Mouse (Mus musculus): ENCODE results near the gene Atg4b. TPM values are rescaled to one million over a fixed set of nuclear protein-coding genes. Genes with fewer than 3 reads are reported as not detected.
"Not testable (repeated sequence)": the region's sequence is repeated elsewhere in the genome, so short reads cannot be mapped to it uniquely, and the experiment has no call there.

Gene Atg4b
- polyA plus RNA-seq, 1 experiment from 2014 or later: 86.5 TPM

- Histone ChIP-seq H3K36me3 (no peaks in the 10 kb centered on the region), H3K27me3 (no peaks in the 10 kb centered on the region), H3K4me3 (replicated peaks) (no peak overlapping the region), H3K27ac (no peak overlapping the region), H3K4me2 (no peak overlapping the region), H3K9me3 (replicated peaks) (no peaks in the 10 kb centered on the region), H3K4me1 (peaks cover 22% of the 10 kb centered on the region), H3K9ac (no peak overlapping the region)
- 92% methylated on average over 1 of the region's 1 CpGs for WGBS
- ATAC-seq (replicated peaks; ENCODE audit: low FRiP score): no peak
Observed at GRCm38 (mm10) chr1:93760076-93760475, 8.8 kb downstream of the Atg4b start.

- not testable (repeated sequence) for H3K27me3 ChIP-seq; H3K9me3 ChIP-seq (replicated peaks); H3K4me1 ChIP-seq; H3K27ac ChIP-seq; H3K4me3 ChIP-seq (replicated peaks); ATAC-seq (replicated peaks; ENCODE audit: low FRiP score); H3K4me2 ChIP-seq; H3K9ac ChIP-seq; H3K36me3 ChIP-seq
- 86% methylated on average over 3 of the region's 3 CpGs for WGBS
Observed at GRCm38 (mm10) chr1:93763531-93763930, 12.2 kb downstream of the Atg4b start.

GRCm38 (mm10) chr1:93764871-93765591 is 13.7 kb downstream of the Atg4b start:
- ATAC-seq (replicated peaks; ENCODE audit: low FRiP score): no peak
- 90% methylated on average over 9 of the region's 9 CpGs for WGBS

GRCm38 (mm10) chr1:93767600-93767999 is 16.3 kb downstream of the Atg4b start:
- peaks cover 33% of the 10 kb centered on the region for H3K36me3 ChIP-seq
- H3K9ac ChIP-seq: no peak overlapping the region
- 54% methylated on average over 6 of the region's 6 CpGs for WGBS
- H3K4me2 ChIP-seq: no peak overlapping the region; the same call in 1 of the 2 replicates
- ATAC-seq (replicated peaks; ENCODE audit: low FRiP score): peak; percentile 66
- no peak overlapping the region for H3K4me3 ChIP-seq (replicated peaks)
- H3K4me1 ChIP-seq: no peaks in the 10 kb centered on the region
- H3K27ac ChIP-seq: no peak overlapping the region
- H3K9me3 ChIP-seq (replicated peaks): no peaks in the 10 kb centered on the region
- no peaks in the 10 kb centered on the region for H3K27me3 ChIP-seq

More at GRCm38 (mm10) chr1:93764871-93765591, 13.7 kb downstream of the Atg4b start:
- Histone ChIP-seq H3K9ac (no peak overlapping the region), H3K9me3 (replicated peaks) (no peaks in the 10 kb centered on the region), H3K27ac (no peak overlapping the region), H3K4me2 (no peak overlapping the region), H3K36me3 (peaks cover 20% of the 10 kb centered on the region), H3K4me3 (replicated peaks) (no peak overlapping the region), H3K4me1 (no peaks in the 10 kb centered on the region), H3K27me3 (no peaks in the 10 kb centered on the region)

GRCm38 (mm10) chr1:93769901-93770300 is 18.6 kb downstream of the Atg4b start:
- WGBS: 98% methylated on average over 3 of the region's 3 CpGs
- H3K4me3 ChIP-seq (replicated peaks): no peak overlapping the region
- no peak for ATAC-seq (replicated peaks; ENCODE audit: low FRiP score)
- H3K9me3 ChIP-seq (replicated peaks): no peaks in the 10 kb centered on the region
- H3K27ac ChIP-seq: no peak overlapping the region
- H3K27me3 ChIP-seq: no peaks in the 10 kb centered on the region
- no peak overlapping the region for H3K9ac ChIP-seq
- H3K4me1 ChIP-seq: no peaks in the 10 kb centered on the region
- H3K4me2 ChIP-seq: no peak overlapping the region
- H3K36me3 ChIP-seq: peaks cover 53% of the 10 kb centered on the region

GRCm38 (mm10) chr1:93776686-93777085 is 25.4 kb downstream of the Atg4b start:
- Histone ChIP-seq H3K36me3 (peaks cover 85% of the 10 kb centered on the region), H3K4me3 (replicated peaks) (no peak overlapping the region), H3K27ac (no peak overlapping the region), H3K9ac (no peak overlapping the region), H3K9me3 (replicated peaks) (no peaks in the 10 kb centered on the region), H3K27me3 (no peaks in the 10 kb centered on the region), H3K4me2 (no peak overlapping the region), H3K4me1 (no peaks in the 10 kb centered on the region)
- no peak for ATAC-seq (replicated peaks; ENCODE audit: low FRiP score)
- 95% methylated on average over 5 of the region's 5 CpGs for WGBS

GRCm38 (mm10) chr1:93786912-93787311 is 35.6 kb downstream of the Atg4b start:
- 83% methylated on average over 2 of the region's 2 CpGs for WGBS
- no peak overlapping the region for H3K9ac ChIP-seq
- no peak overlapping the region for H3K27ac ChIP-seq
- H3K4me1 ChIP-seq: no peaks in the 10 kb centered on the region
- no peak for ATAC-seq (replicated peaks; ENCODE audit: low FRiP score)
- no peaks in the 10 kb centered on the region for H3K27me3 ChIP-seq
- no peak overlapping the region for H3K4me3 ChIP-seq (replicated peaks)
- no peak overlapping the region for H3K4me2 ChIP-seq
- H3K9me3 ChIP-seq (replicated peaks): no peaks in the 10 kb centered on the region
- peaks cover 100% of the 10 kb centered on the region for H3K36me3 ChIP-seq

- Histone ChIP-seq H3K4me1 (no peaks in the 10 kb centered on the region), H3K4me3 (replicated peaks) (no peak overlapping the region), H3K9ac (no peak overlapping the region), H3K27ac (no peak overlapping the region), H3K4me2 (no peak overlapping the region), H3K27me3 (no peaks in the 10 kb centered on the region), H3K9me3 (replicated peaks) (no peaks in the 10 kb centered on the region), H3K36me3 (peaks cover 95% of the 10 kb centered on the region)
- 90% methylated on average over 8 of the region's 8 CpGs for WGBS
- ATAC-seq (replicated peaks; ENCODE audit: low FRiP score): no peak
Observed at GRCm38 (mm10) chr1:93794526-93794925, 43.2 kb downstream of the Atg4b start.

- Histone ChIP-seq H3K4me2 (no peak overlapping the region), H3K27ac (no peak overlapping the region), H3K27me3 (no peaks in the 10 kb centered on the region), H3K36me3 (peaks cover 93% of the 10 kb centered on the region), H3K9ac (no peak overlapping the region), H3K4me1 (peaks cover 4% of the 10 kb centered on the region), H3K4me3 (replicated peaks) (no peak overlapping the region), H3K9me3 (replicated peaks) (no peaks in the 10 kb centered on the region)
- ATAC-seq (replicated peaks; ENCODE audit: low FRiP score): no peak
- 82% methylated on average over 8 of the region's 8 CpGs for WGBS
Observed at GRCm38 (mm10) chr1:93795886-93796285, 44.6 kb downstream of the Atg4b start.

GRCm38 (mm10) chr1:93800670-93801503 is 49.6 kb downstream of the Atg4b start:
- H3K4me3 ChIP-seq (replicated peaks): peak overlapping the region; percentile 73
- no peak for ATAC-seq (replicated peaks; ENCODE audit: low FRiP score)
- WGBS: 74% methylated on average over 21 of the region's 21 CpGs
- H3K36me3 ChIP-seq: peaks cover 49% of the 10 kb centered on the region
- no peaks in the 10 kb centered on the region for H3K27me3 ChIP-seq
- H3K4me1 ChIP-seq: peaks cover 40% of the 10 kb centered on the region
- peak overlapping the region; percentile 68 for H3K9ac ChIP-seq
- H3K4me2 ChIP-seq: peak overlapping the region; percentile 88
- no peaks in the 10 kb centered on the region for H3K9me3 ChIP-seq (replicated peaks)
- H3K27ac ChIP-seq: peak overlapping the region; percentile 93

- Histone ChIP-seq H3K36me3 (peaks cover 53% of the 10 kb centered on the region), H3K9me3 (replicated peaks) (no peaks in the 10 kb centered on the region), H3K9ac (peak within 1 kb of the TSS; percentile 68), H3K4me1 (peaks cover 41% of the 10 kb centered on the region), H3K27me3 (no peaks in the 10 kb centered on the region), H3K27ac (peak within 1 kb of the TSS; percentile 93), H3K4me3 (replicated peaks) (peak within 1 kb of the TSS; percentile 73), H3K4me2 (peak within 1 kb of the TSS; percentile 88)
- peak; percentile 43 for ATAC-seq (replicated peaks; ENCODE audit: low FRiP score)
- 0% methylated on average over 42 of the region's 42 CpGs for WGBS
Observed at GRCm38 (mm10) chr1:93801741-93802238, 50.5 kb downstream of the Atg4b start, which contains the start of gene Dtymk. Dtymk (minus strand) TSS chr1:93801934.

GRCm38 (mm10) chr1:93802771-93803170 is 51.5 kb downstream of the Atg4b start:
- H3K4me3 ChIP-seq (replicated peaks): peak overlapping the region; percentile 92
- WGBS: 83% methylated on average over 5 of the region's 5 CpGs

More at GRCm38 (mm10) chr1:93802771-93803170, 51.5 kb downstream of the Atg4b start:
- peak overlapping the region; percentile 88 for H3K4me2 ChIP-seq
- H3K4me1 ChIP-seq: peaks cover 41% of the 10 kb centered on the region
- H3K36me3 ChIP-seq: peaks cover 51% of the 10 kb centered on the region
- no peak overlapping the region for H3K9ac ChIP-seq
- H3K27me3 ChIP-seq: no peaks in the 10 kb centered on the region
- no peak for ATAC-seq (replicated peaks; ENCODE audit: low FRiP score)
- H3K27ac ChIP-seq: peak overlapping the region; percentile 93; the same call in 1 of the 2 replicates
- no peaks in the 10 kb centered on the region for H3K9me3 ChIP-seq (replicated peaks)
